Mouse (Mus musculus) heart, embryonic 15.5 days (tissue): ENCODE data around the gene Aicda. TPM values are rescaled to one million over a fixed set of nuclear protein-coding genes. Genes with fewer than 3 reads are reported as not detected.
"Not testable (repeated sequence)": the region's sequence is repeated elsewhere in the genome, so short reads cannot be mapped to it uniquely, and the experiment has no call there.

Experiments used
- ATAC-seq: fragments of 200-750 bp; cut with Nextera tagmentation; replicated peaks from 2 replicates; pipeline ENCODE4 v1.8.0; 2017; ENCODE audit warnings: low read depth, moderate TSS enrichment; ENCODE audit not compliant: insufficient number of reproducible peaks, insufficient read depth, low FRiP score
- H3K27ac ChIP-seq: fragments of 300-500 bp; sonication (generic); 2 replicates; pipeline ENCODE4 v1.5.1; 2015; ENCODE audit warnings: mild to moderate bottlenecking, inconsistent platforms
- H3K27me3 ChIP-seq: fragments of 300-500 bp; sonication (generic); 2 replicates; pipeline ENCODE4 v1.6.1; 2015; ENCODE audit warnings: inconsistent platforms
- H3K36me3 ChIP-seq: fragments of 300-500 bp; sonication (generic); 2 replicates; pipeline ENCODE4 v1.6.1; 2015; ENCODE audit warnings: mild to moderate bottlenecking, inconsistent platforms
- H3K4me1 ChIP-seq: fragments of 300-500 bp; sonication (generic); replicated peaks from 2 replicates; pipeline ENCODE4 v1.6.1; 2015; ENCODE audit warnings: inconsistent platforms
- H3K4me2 ChIP-seq: fragments of 300-500 bp; sonication (generic); 2 replicates; pipeline ENCODE4 v1.6.1; 2015; ENCODE audit warnings: inconsistent platforms, mild to moderate bottlenecking, moderate library complexity
- H3K4me3 ChIP-seq: fragments of 300-500 bp; sonication (generic); 2 replicates; pipeline ENCODE4 v1.5.1; 2015; ENCODE audit warnings: mild to moderate bottlenecking, inconsistent platforms
- H3K9ac ChIP-seq: fragments of 300-500 bp; sonication (generic); 2 replicates; pipeline ENCODE4 v1.6.1; 2015; ENCODE audit warnings: mild to moderate bottlenecking, inconsistent platforms
- H3K9me3 ChIP-seq: fragments of 300-500 bp; sonication (generic); replicated peaks from 2 replicates; pipeline ENCODE4 v1.6.1; 2016; ENCODE audit warnings: inconsistent platforms
- WGBS: fragments of 180-500 bp; shearing (Covaris S2); methylation state at CpG from one replicate; pipeline ENCODE4 v1.1.7; 2015; ENCODE audit warnings: mixed read lengths; 5-methylcytosine and 5-hydroxymethylcytosine counted together
- polyA plus RNA-seq: library from polyadenylated mRNA; unstranded; fragments of >200 nt; fragmentation: Nextera tagmentation; extraction: Ambion mirVana; gene quantifications from 2 replicates; pipeline ENCODE4 v1.2.1, GENCODE M21; 2015

Aicda gene
- polyA plus RNA-seq: 0.14 TPM in 1 of 2 replicates, not detected in the other

GRCm38 (mm10) chr6:122553606-122554005, at the start of gene Aicda:
Gene Aicda (plus strand): TSS chr6:122553801.
- no peaks in the 10 kb centered on the region for H3K9me3 ChIP-seq
- no peak within 1 kb of the TSS for H3K9ac ChIP-seq
- no peak within 1 kb of the TSS for H3K27ac ChIP-seq
- no peaks in the 10 kb centered on the region for H3K36me3 ChIP-seq
- WGBS: 56% methylated on average over 9 of the region's 9 CpGs
- H3K4me1 ChIP-seq: peaks cover 7% of the 10 kb centered on the region
- ATAC-seq: no peak
- no peak within 1 kb of the TSS for H3K4me2 ChIP-seq
- peaks cover 12% of the 10 kb centered on the region; the same call in 1 of the 2 replicates for H3K27me3 ChIP-seq
- no peak within 1 kb of the TSS for H3K4me3 ChIP-seq

- no peak overlapping the region for H3K9ac ChIP-seq
- no peak overlapping the region for H3K4me2 ChIP-seq
- no peak for ATAC-seq
- H3K27ac ChIP-seq: no peak overlapping the region
- WGBS: 64% methylated on average over 4 of the region's 4 CpGs
- no peaks in the 10 kb centered on the region for H3K4me1 ChIP-seq
- no peak overlapping the region for H3K4me3 ChIP-seq
- no peaks in the 10 kb centered on the region for H3K36me3 ChIP-seq
- no peaks in the 10 kb centered on the region; the same call in 1 of the 2 replicates for H3K27me3 ChIP-seq
- no peaks in the 10 kb centered on the region for H3K9me3 ChIP-seq
Observed at GRCm38 (mm10) chr6:122505041-122505440, 48.6 kb upstream of the Aicda start.

- Histone ChIP-seq H3K4me1 (no peaks in the 10 kb centered on the region), H3K27me3 (no peaks in the 10 kb centered on the region; the same call in 1 of the 2 replicates), H3K9ac (no peak within 1 kb of the TSS), H3K27ac (no peak within 1 kb of the TSS), H3K36me3 (no peaks in the 10 kb centered on the region), H3K4me3 (no peak within 1 kb of the TSS), H3K9me3 (no peaks in the 10 kb centered on the region), H3K4me2 (no peak within 1 kb of the TSS)
- ATAC-seq: no peak
- WGBS: 87% methylated on average over 3 of the region's 3 CpGs
Observed at GRCm38 (mm10) chr6:122505545-122505944, 48.1 kb upstream of the Aicda start, which contains the start of gene Mfap5. Gene Mfap5 (plus strand): TSS chr6:122505845.

GRCm38 (mm10) chr6:122508494-122508893, 45.1 kb upstream of the Aicda start:
- 42% methylated on average over 8 of the region's 8 CpGs for WGBS
- Histone ChIP-seq H3K4me3 (no peak overlapping the region), H3K9me3 (no peaks in the 10 kb centered on the region), H3K4me1 (no peaks in the 10 kb centered on the region), H3K36me3 (no peaks in the 10 kb centered on the region), H3K27ac (peak overlapping the region; percentile 70), H3K9ac (no peak overlapping the region), H3K4me2 (no peak overlapping the region), H3K27me3 (no peaks in the 10 kb centered on the region; the same call in 1 of the 2 replicates)
- ATAC-seq: peak; percentile 77; the same call in 1 of the 2 replicates

DNA sequence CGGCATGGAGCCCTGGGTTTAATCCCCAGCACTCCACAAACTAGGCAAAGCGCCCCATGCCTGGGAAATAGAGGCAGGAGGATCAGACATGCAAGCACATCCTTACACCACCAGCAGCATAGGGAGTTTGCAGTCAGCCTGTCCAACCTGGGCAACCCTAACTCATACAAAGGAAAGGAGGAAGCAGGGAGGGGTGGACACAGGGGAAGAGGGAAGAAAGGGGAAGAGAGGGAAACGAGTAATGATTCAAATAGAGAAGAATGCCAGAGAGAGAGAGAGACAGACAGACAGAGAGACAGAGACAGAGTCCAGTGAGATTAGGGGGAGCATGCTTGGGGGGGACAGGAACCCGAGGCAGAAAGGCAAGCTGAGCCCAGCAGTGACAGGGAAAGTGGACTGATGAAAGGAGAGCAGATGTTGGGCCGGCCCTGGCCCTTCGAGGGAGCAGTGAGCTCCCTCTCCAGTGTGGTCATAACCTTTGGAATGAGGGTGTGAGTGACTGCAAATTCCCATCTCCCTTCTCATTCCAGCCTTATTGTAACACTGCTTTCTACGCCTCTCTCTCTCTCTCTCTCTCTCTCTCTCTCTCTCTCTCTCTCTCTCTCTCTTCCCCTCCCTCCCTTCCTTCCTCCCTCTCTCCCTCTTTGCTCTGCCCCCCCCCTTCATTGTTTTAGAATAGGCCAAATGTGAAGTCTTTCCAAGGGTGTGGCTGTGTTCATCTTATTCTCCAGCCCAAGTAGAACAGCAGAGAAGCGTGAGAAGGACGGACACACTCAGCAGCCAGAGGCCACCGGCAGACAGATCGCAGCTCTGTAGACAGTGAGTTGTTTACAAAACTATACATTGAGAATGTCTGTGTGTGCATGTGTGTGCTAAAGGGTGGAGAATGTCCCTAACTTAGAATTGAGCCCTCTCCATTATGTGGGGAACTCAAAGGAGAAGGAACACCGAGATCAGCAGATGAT, 40.4 kb upstream of the Aicda start:
- Histone ChIP-seq H3K4me1 (no peaks in the 10 kb centered on the region), H3K27me3 (no peaks in the 10 kb centered on the region), H3K9ac (no peak overlapping the region), H3K9me3 (no peaks in the 10 kb centered on the region), H3K4me3 (no peak overlapping the region), H3K36me3 (no peaks in the 10 kb centered on the region), H3K4me2 (no peak overlapping the region), H3K27ac (no peak overlapping the region)
- 45% methylated on average over 12 of the region's 12 CpGs for WGBS
- 0 out of 2 replicates have a peak, but pooled peaks have one; percentile 25 for ATAC-seq

DNA sequence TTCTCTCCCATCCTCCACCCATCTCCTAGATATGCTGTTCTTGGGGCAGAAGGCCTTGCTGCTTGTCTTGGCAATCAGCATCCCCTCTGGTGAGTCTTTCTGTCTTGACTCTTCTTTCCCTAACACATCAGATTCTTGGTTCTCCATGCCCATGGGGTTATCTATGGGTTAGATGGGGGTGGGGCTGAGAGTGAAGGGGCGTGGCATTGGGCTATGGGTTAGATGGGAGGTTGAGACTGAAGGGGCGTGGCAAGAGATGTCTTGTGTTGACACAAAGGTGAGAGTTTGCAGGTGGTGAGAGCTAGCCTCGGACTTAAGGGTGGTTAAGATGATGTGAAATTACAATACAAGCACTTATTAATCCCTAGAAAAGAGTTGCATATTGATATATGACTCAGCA, 39.3 kb upstream of the Aicda start:
- 81% methylated on average over 3 of the region's 3 CpGs for WGBS

DNA sequence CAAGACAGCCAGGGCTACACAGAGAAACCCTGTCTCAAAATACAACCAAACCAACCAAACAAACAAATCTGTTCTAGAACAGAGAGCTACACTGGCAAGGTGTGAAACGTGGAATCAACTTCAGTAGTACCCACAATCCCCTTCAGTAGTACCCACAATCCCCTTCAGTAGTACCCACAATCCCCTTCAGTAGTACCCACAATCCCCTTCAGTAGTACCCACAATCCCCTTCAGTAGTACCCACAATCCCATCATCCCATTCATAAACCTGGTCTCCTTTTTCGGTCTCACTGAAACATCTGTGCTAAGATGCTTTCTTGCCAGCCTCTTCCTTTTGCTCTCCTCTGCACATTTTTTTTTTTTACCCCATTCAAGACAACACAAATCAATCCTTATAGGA, 37.8 kb upstream of the Aicda start:
- H3K27ac ChIP-seq, H3K4me1 ChIP-seq, H3K27me3 ChIP-seq, H3K9me3 ChIP-seq, H3K4me2 ChIP-seq, H3K9ac ChIP-seq, H3K36me3 ChIP-seq, H3K4me3 ChIP-seq, ATAC-seq: not testable (repeated sequence)
- 88% methylated on average over 2 of the region's 2 CpGs for WGBS

More for the DNA sequence above, 39.3 kb upstream of the Aicda start:
- Histone ChIP-seq H3K27me3 (no peaks in the 10 kb centered on the region), H3K4me1 (no peaks in the 10 kb centered on the region), H3K9ac (no peak overlapping the region), H3K27ac (no peak overlapping the region), H3K36me3 (no peaks in the 10 kb centered on the region), H3K9me3 (no peaks in the 10 kb centered on the region), H3K4me3 (no peak overlapping the region), H3K4me2 (no peak overlapping the region)
- no peak for ATAC-seq

- H3K27me3 ChIP-seq: no peaks in the 10 kb centered on the region
- no peaks in the 10 kb centered on the region for H3K36me3 ChIP-seq
- no peak overlapping the region for H3K4me3 ChIP-seq
- no peak overlapping the region for H3K27ac ChIP-seq
- no peaks in the 10 kb centered on the region for H3K9me3 ChIP-seq
- no peak overlapping the region for H3K4me2 ChIP-seq
- no peak for ATAC-seq
- H3K4me1 ChIP-seq: no peaks in the 10 kb centered on the region
- H3K9ac ChIP-seq: no peak overlapping the region
- WGBS: 71% methylated on average over 1 of the region's 1 CpGs
Observed at GRCm38 (mm10) chr6:122517668-122518067, 35.9 kb upstream of the Aicda start.

- H3K27me3 ChIP-seq: no peaks in the 10 kb centered on the region
- 32% methylated on average over 2 of the region's 2 CpGs for WGBS
- no peak overlapping the region for H3K27ac ChIP-seq
- H3K4me3 ChIP-seq: no peak overlapping the region
- no peak overlapping the region for H3K4me2 ChIP-seq
- H3K9me3 ChIP-seq: no peaks in the 10 kb centered on the region
- H3K4me1 ChIP-seq: no peaks in the 10 kb centered on the region
- H3K9ac ChIP-seq: no peak overlapping the region
- no peak for ATAC-seq
- no peaks in the 10 kb centered on the region for H3K36me3 ChIP-seq
Observed at GRCm38 (mm10) chr6:122519384-122519783, 34.2 kb upstream of the Aicda start.

DNA sequence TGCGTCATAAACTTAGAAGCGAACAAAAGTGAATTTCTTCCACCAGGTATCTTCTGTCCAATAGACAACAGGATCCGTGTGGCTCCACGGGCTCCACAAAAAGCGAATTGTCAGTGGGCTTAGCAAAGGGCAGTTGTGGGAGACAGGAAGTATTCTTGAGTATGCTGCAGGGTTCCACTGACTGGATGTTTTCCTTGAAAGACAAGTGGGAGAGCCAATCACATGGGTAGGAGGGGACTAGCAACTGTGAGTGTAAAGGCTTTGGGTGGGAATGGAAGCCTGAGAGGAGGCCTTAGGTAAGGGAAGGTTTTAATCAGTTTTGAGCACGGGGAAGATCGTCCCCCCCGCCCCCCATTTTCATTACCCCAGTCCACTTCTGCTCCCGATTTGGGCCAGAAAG, 31.0 kb upstream of the Aicda start:
- WGBS: 62% methylated on average over 9 of the region's 9 CpGs
- H3K9me3 ChIP-seq: no peaks in the 10 kb centered on the region
- no peaks in the 10 kb centered on the region for H3K27me3 ChIP-seq
- ATAC-seq: 0 out of 2 replicates have a peak, but pooled peaks have one; percentile 44
- no peaks in the 10 kb centered on the region for H3K36me3 ChIP-seq
- no peak overlapping the region for H3K9ac ChIP-seq
- no peaks in the 10 kb centered on the region for H3K4me1 ChIP-seq
- H3K4me3 ChIP-seq: no peak overlapping the region
- H3K27ac ChIP-seq: no peak overlapping the region
- no peak overlapping the region for H3K4me2 ChIP-seq

DNA sequence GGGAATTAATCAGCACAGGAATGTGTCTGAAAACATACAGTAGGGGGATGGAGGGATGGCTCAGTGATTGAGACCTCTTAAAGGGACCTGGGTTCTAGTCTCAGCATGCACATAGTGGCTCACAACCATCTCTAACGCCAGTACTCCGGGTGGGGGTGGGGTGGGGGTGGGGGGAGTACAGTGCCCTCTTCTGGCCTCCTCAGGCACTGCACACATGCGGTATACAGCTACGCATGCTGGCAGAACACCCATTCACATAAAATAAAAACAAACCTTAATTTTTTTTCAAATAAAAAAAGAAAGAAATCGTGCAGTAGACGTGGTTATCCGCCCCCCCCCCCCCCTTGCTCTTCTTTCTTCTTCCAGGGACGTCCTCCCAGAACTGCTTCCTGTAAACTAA, 30.3 kb upstream of the Aicda start:
- Histone ChIP-seq H3K36me3 (no peaks in the 10 kb centered on the region), H3K27ac (no peak overlapping the region), H3K9ac (no peak overlapping the region), H3K4me3 (no peak overlapping the region), H3K27me3 (no peaks in the 10 kb centered on the region), H3K4me2 (no peak overlapping the region), H3K9me3 (no peaks in the 10 kb centered on the region), H3K4me1 (no peaks in the 10 kb centered on the region)
- 77% methylated on average over 8 of the region's 8 CpGs for WGBS
- ATAC-seq: no peak
